Mouse (Mus musculus): ENCODE results near the gene Rarg. TPM values are rescaled to one million over a fixed set of nuclear protein-coding genes. Genes with fewer than 3 reads are reported as not detected.

Rarg gene
- total RNA-seq, 1 experiment, result 115 TPM

- TF ChIP-seq ZNF384 (IDR thresholded peaks at IDR 0.05; ENCODE audit: low read depth, low read length) (no peak), MAFK (IDR thresholded peaks at IDR 0.05; ENCODE audit: insufficient read depth, low read depth, low read length) (no peak), ZC3H11A (IDR thresholded peaks at IDR 0.05; ENCODE audit: borderline replicate concordance, low read depth, low read length) (no peak), CHD2 (IDR thresholded peaks at IDR 0.05; ENCODE audit: low read depth, low read length) (no peak), HCFC1 (IDR thresholded peaks at IDR 0.05; ENCODE audit: borderline replicate concordance, insufficient read depth, low read length) (no peak)
- H3K36me3 ChIP-seq (ENCODE audit: control insufficient read depth, insufficient read depth, low read length, poor library complexity, severe bottlenecking), result no peaks in the 10 kb centered on the region; the same call in 1 of the 2 replicates
- in situ Hi-C loops (cut with MboI; ENCODE audit: low sequenced_read_pairs in 2 of 2, unreplicated experiment in 2 of 2), result no loop called here
- H3K9ac ChIP-seq (ENCODE audit: insufficient read depth, low read depth, low read length, poor library complexity, severe bottlenecking), result no peak overlapping the region
- no peaks in the 10 kb centered on the region for H3K9me3 ChIP-seq (ENCODE audit: control insufficient read depth, insufficient read depth, low read depth, low read length)
- DNase-seq (ENCODE audit: low read depth, low spot score), result no peak
- no peak overlapping the region for H3K4me3 ChIP-seq (ENCODE audit: insufficient read depth in 1 of 2, low read depth in 1 of 2, low read length in 2 of 2, poor library complexity in 1 of 2, severe bottlenecking in 1 of 2)
- H3K4me1 ChIP-seq (ENCODE audit: control insufficient read depth in 2 of 2, insufficient read depth in 2 of 2, low read length in 2 of 2, poor library complexity in 1 of 2), result peaks cover 0 to 4% of the 10 kb centered on the region in 2 experiments; a peak in 3 of 4 replicates
- no peak overlapping the region for H3K27ac ChIP-seq (ENCODE audit: insufficient read depth, low read depth, low read length, poor library complexity, severe bottlenecking)
These were observed 58.5 kb downstream of the Rarg start for GRCm38 (mm10) chr15:102198841-102199240.

- TF ChIP-seq ZNF384 (IDR thresholded peaks at IDR 0.05; ENCODE audit: low read depth, low read length), result no peak
- Histone ChIP-seq H3K36me3 (ENCODE audit: control insufficient read depth, insufficient read depth, low read length, poor library complexity, severe bottlenecking) (no peaks in the 10 kb centered on the region; the same call in 1 of the 2 replicates), H3K4me3 (ENCODE audit: insufficient read depth in 1 of 2, low read depth in 1 of 2, low read length in 2 of 2, poor library complexity in 1 of 2, severe bottlenecking in 1 of 2) (no peak overlapping the region), H3K9ac (ENCODE audit: insufficient read depth, low read depth, low read length, poor library complexity, severe bottlenecking) (no peak overlapping the region), H3K4me1 (ENCODE audit: control insufficient read depth in 2 of 2, insufficient read depth in 2 of 2, low read length in 2 of 2, poor library complexity in 1 of 2) (peaks cover 3 to 8% of the 10 kb centered on the region in 2 experiments; a peak in 3 of 4 replicates), H3K9me3 (ENCODE audit: control insufficient read depth, insufficient read depth, low read depth, low read length) (no peaks in the 10 kb centered on the region), H3K27ac (ENCODE audit: insufficient read depth, low read depth, low read length, poor library complexity, severe bottlenecking) (no peak overlapping the region)
- DNase-seq (ENCODE audit: low read depth, low spot score), result no peak
- in situ Hi-C loops (cut with MboI; ENCODE audit: low sequenced_read_pairs in 2 of 2, unreplicated experiment in 2 of 2), result no loop called here
These were observed 61.9 kb downstream of the Rarg start for GRCm38 (mm10) chr15:102195373-102195772.

- no peak for DNase-seq (ENCODE audit: low read depth, low spot score)
- H3K4me1 ChIP-seq (ENCODE audit: control insufficient read depth in 2 of 2, insufficient read depth in 2 of 2, low read length in 2 of 2, poor library complexity in 1 of 2), result peaks cover 4 to 14% of the 10 kb centered on the region in 2 experiments
- no peak overlapping the region for H3K4me3 ChIP-seq (ENCODE audit: insufficient read depth in 1 of 2, low read depth in 1 of 2, low read length in 2 of 2, poor library complexity in 1 of 2, severe bottlenecking in 1 of 2)
- H3K36me3 ChIP-seq (ENCODE audit: control insufficient read depth, insufficient read depth, low read length, poor library complexity, severe bottlenecking), result no peaks in the 10 kb centered on the region; the same call in 1 of the 2 replicates
- in situ Hi-C loops (cut with MboI; ENCODE audit: low sequenced_read_pairs in 2 of 2, unreplicated experiment in 2 of 2), result no loop called here
- H3K9ac ChIP-seq (ENCODE audit: insufficient read depth, low read depth, low read length, poor library complexity, severe bottlenecking), result no peak overlapping the region
- no peaks in the 10 kb centered on the region for H3K9me3 ChIP-seq (ENCODE audit: control insufficient read depth, insufficient read depth, low read depth, low read length)
- H3K27ac ChIP-seq (ENCODE audit: insufficient read depth, low read depth, low read length, poor library complexity, severe bottlenecking), result no peak overlapping the region
- TF ChIP-seq ZC3H11A (IDR thresholded peaks at IDR 0.05; ENCODE audit: borderline replicate concordance, low read depth, low read length) (no peak), CHD2 (IDR thresholded peaks at IDR 0.05; ENCODE audit: low read depth, low read length) (no peak), ZNF384 (IDR thresholded peaks at IDR 0.05; ENCODE audit: low read depth, low read length) (no peak), MAFK (IDR thresholded peaks at IDR 0.05; ENCODE audit: insufficient read depth, low read depth, low read length) (peak; percentile 43; the same call in 1 of the 2 replicates), HCFC1 (IDR thresholded peaks at IDR 0.05; ENCODE audit: borderline replicate concordance, insufficient read depth, low read length) (no peak)
These were observed 62.9 kb downstream of the Rarg start for GRCm38 (mm10) chr15:102194439-102194838.

- no peak for TF ChIP-seq MAFK (IDR thresholded peaks at IDR 0.05; ENCODE audit: insufficient read depth, low read depth, low read length)
- TF ChIP-seq CHD2 (IDR thresholded peaks at IDR 0.05; ENCODE audit: low read depth, low read length), result no peak
- TF ChIP-seq ZC3H11A (IDR thresholded peaks at IDR 0.05; ENCODE audit: borderline replicate concordance, low read depth, low read length), result no peak
- TF ChIP-seq HCFC1 (IDR thresholded peaks at IDR 0.05; ENCODE audit: borderline replicate concordance, insufficient read depth, low read length), result no peak
- TF ChIP-seq ZNF384 (IDR thresholded peaks at IDR 0.05; ENCODE audit: low read depth, low read length), result no peak
- Histone ChIP-seq H3K9me3 (ENCODE audit: control insufficient read depth, insufficient read depth, low read depth, low read length) (no peaks in the 10 kb centered on the region), H3K27ac (ENCODE audit: insufficient read depth, low read depth, low read length, poor library complexity, severe bottlenecking) (no peak overlapping the region), H3K4me3 (ENCODE audit: insufficient read depth in 1 of 2, low read depth in 1 of 2, low read length in 2 of 2, poor library complexity in 1 of 2, severe bottlenecking in 1 of 2) (no peak overlapping the region), H3K4me1 (ENCODE audit: control insufficient read depth in 2 of 2, insufficient read depth in 2 of 2, low read length in 2 of 2, poor library complexity in 1 of 2) (peaks cover 7 to 21% of the 10 kb centered on the region in 2 experiments), H3K36me3 (ENCODE audit: control insufficient read depth, insufficient read depth, low read length, poor library complexity, severe bottlenecking) (no peaks in the 10 kb centered on the region), H3K9ac (ENCODE audit: insufficient read depth, low read depth, low read length, poor library complexity, severe bottlenecking) (no peak overlapping the region)
- in situ Hi-C loops (cut with MboI; ENCODE audit: low sequenced_read_pairs in 2 of 2, unreplicated experiment in 2 of 2), result no loop called here
- DNase-seq (ENCODE audit: low read depth, low spot score), result no peak
These were observed 63.7 kb downstream of the Rarg start for GRCm38 (mm10) chr15:102193652-102194051.

GRCm38 (mm10) chr15:102192820-102193386 is 64.4 kb downstream of the Rarg start:
- H3K9ac ChIP-seq (ENCODE audit: insufficient read depth, low read depth, low read length, poor library complexity, severe bottlenecking), result no peak overlapping the region
- H3K4me1 ChIP-seq (ENCODE audit: control insufficient read depth in 2 of 2, insufficient read depth in 2 of 2, low read length in 2 of 2, poor library complexity in 1 of 2), result peaks cover 11 to 25% of the 10 kb centered on the region in 2 experiments
- H3K9me3 ChIP-seq (ENCODE audit: control insufficient read depth, insufficient read depth, low read depth, low read length), result no peaks in the 10 kb centered on the region
- no peak for DNase-seq (ENCODE audit: low read depth, low spot score)
- H3K4me3 ChIP-seq (ENCODE audit: insufficient read depth in 1 of 2, low read depth in 1 of 2, low read length in 2 of 2, poor library complexity in 1 of 2, severe bottlenecking in 1 of 2), result no peak overlapping the region
- TF ChIP-seq ZNF384 (IDR thresholded peaks at IDR 0.05; ENCODE audit: low read depth, low read length), result no peak
- no peak for TF ChIP-seq MAFK (IDR thresholded peaks at IDR 0.05; ENCODE audit: insufficient read depth, low read depth, low read length)
- no peak for TF ChIP-seq HCFC1 (IDR thresholded peaks at IDR 0.05; ENCODE audit: borderline replicate concordance, insufficient read depth, low read length)
- TF ChIP-seq ZC3H11A (IDR thresholded peaks at IDR 0.05; ENCODE audit: borderline replicate concordance, low read depth, low read length), result no peak
- TF ChIP-seq CHD2 (IDR thresholded peaks at IDR 0.05; ENCODE audit: low read depth, low read length), result no peak
- H3K27ac ChIP-seq (ENCODE audit: insufficient read depth, low read depth, low read length, poor library complexity, severe bottlenecking), result no peak overlapping the region
- in situ Hi-C loops (cut with MboI; ENCODE audit: low sequenced_read_pairs in 2 of 2, unreplicated experiment in 2 of 2), result no loop called here
- H3K36me3 ChIP-seq (ENCODE audit: control insufficient read depth, insufficient read depth, low read length, poor library complexity, severe bottlenecking), result no peaks in the 10 kb centered on the region; the same call in 1 of the 2 replicates

All from ES-E14 (cell line).